Mouse (Mus musculus) liver, embryonic 14.5 days (tissue): ENCODE measurements around the gene Dpf1. TPM values are rescaled to one million over a fixed set of nuclear protein-coding genes. Genes with fewer than 3 reads are reported as not detected.
A peak's percentile ranks its signal among the peaks of the same experiment; 100 is the strongest.

Source experiments
- ATAC-seq: fragments of 200-750 bp; cut with Nextera tagmentation; 2 replicates; pipeline ENCODE4 v1.8.0; 2017; ENCODE audit warnings: moderate number of reproducible peaks, mild to moderate bottlenecking, moderate library complexity; ENCODE audit not compliant: insufficient read depth
- DNase-seq, 3 experiments: peaks; one replicate each; pipeline ENCODE4 v3.0.0-alpha.2; 2012 to 2013; ENCODE audit warnings: low read depth in 3 of 3, low spot score in 3 of 3
- H3K27ac ChIP-seq: fragments of 300-500 bp; sonication (generic); 2 replicates; pipeline ENCODE4 v1.5.1; 2014; ENCODE audit warnings: moderate library complexity, mild to moderate bottlenecking, control low read depth, inconsistent platforms
- H3K27me3 ChIP-seq: fragments of 300-500 bp; sonication (generic); 2 replicates; pipeline ENCODE4 v1.6.1; 2014; ENCODE audit warnings: mild to moderate bottlenecking, low read length, moderate library complexity; ENCODE audit not compliant: control insufficient read depth, insufficient read depth
- H3K36me3 ChIP-seq: fragments of 300-500 bp; sonication (generic); replicated peaks from 2 replicates; pipeline ENCODE4 v1.6.1; 2014; ENCODE audit warnings: low read depth; ENCODE audit not compliant: control insufficient read depth, insufficient read depth
- H3K4me1 ChIP-seq, 2 experiments: fragments of 200-500 bp in 1 of 2; fragments of 300-500 bp in 1 of 2; sonication (generic) in 1 of 2; replicated peaks; 2 replicates each; pipeline ENCODE4 v1.6.1; 2012 to 2014; ENCODE audit warnings: antibody characterized with exemption in 1 of 2, inconsistent platforms in 1 of 2, low read length in 1 of 2; ENCODE audit not compliant: control insufficient read depth in 2 of 2, insufficient read depth in 2 of 2
- H3K4me2 ChIP-seq: fragments of 300-500 bp; sonication (generic); 2 replicates; pipeline ENCODE4 v1.6.1; 2014; ENCODE audit warnings: low read depth, mild to moderate bottlenecking, control low read depth, moderate library complexity
- H3K4me3 ChIP-seq, 2 experiments: fragments of 200-500 bp in 1 of 2; fragments of 300-500 bp in 1 of 2; sonication (generic) in 1 of 2; 2 replicates each; pipeline ENCODE4 v1.5.1; 2012 to 2014; ENCODE audit warnings: low read depth in 2 of 2, low read length in 2 of 2, mild to moderate bottlenecking in 2 of 2, control low read depth in 1 of 2, inconsistent platforms in 1 of 2, moderate library complexity in 1 of 2; ENCODE audit not compliant: insufficient read depth in 1 of 2
- H3K9ac ChIP-seq: fragments of 300-500 bp; sonication (generic); replicated peaks from 2 replicates; pipeline ENCODE4 v1.6.1; 2014; ENCODE audit warnings: mild to moderate bottlenecking, control low read depth, moderate library complexity
- H3K9me3 ChIP-seq: fragments of 300-500 bp; sonication (generic); 2 replicates; pipeline ENCODE4 v1.6.1; 2016; ENCODE audit warnings: low read length, mixed read lengths; ENCODE audit not compliant: control insufficient read depth
- CTCF ChIP-seq: IDR thresholded peaks from 2 replicates; pipeline ENCODE4 v1.5.1; 2016; ENCODE audit warnings: antibody characterized with exemption, low read depth, control low read depth
- EP300 ChIP-seq: IDR thresholded peaks from 2 replicates; pipeline ENCODE4 v1.6.1; 2016; ENCODE audit warnings: antibody characterized with exemption, low read depth
- WGBS: fragments of 180-500 bp; shearing (Covaris S2); extraction: QIAGEN DNeasy Blood & Tissue Kit; methylation state at CpG from one replicate; pipeline ENCODE4 v1.1.7; 2014; ENCODE audit not compliant: insufficient replicate concordance; 5-methylcytosine and 5-hydroxymethylcytosine counted together
- polyA plus RNA-seq, 2 experiments: library from polyadenylated mRNA; depleted of rRNA in 1 of 2; stranded (reverse) in 1 of 2; unstranded in 1 of 2; fragments of >200 nt; fragmentation: Nextera tagmentation in 1 of 2; extraction: Ambion mirVana in 1 of 2; gene quantifications; 2 replicates each; pipeline versions ENCODE4 v1.2.1 to v1.2.3; 2012 to 2014

The Dpf1 gene
- polyA plus RNA-seq, 2 experiments = 0.81 to 1.0 TPM

GRCm38 (mm10) chr7:29316976-29317375 is 13.2 kb downstream of the Dpf1 start:
- H3K9ac ChIP-seq = no peak overlapping the region
- H3K9me3 ChIP-seq = no peaks in the 10 kb centered on the region
- H3K27me3 ChIP-seq = no peaks in the 10 kb centered on the region
- H3K4me2 ChIP-seq = no peak overlapping the region
- H3K36me3 ChIP-seq = no peaks in the 10 kb centered on the region
- ATAC-seq (no peak), DNase-seq (no peak)
- TF ChIP-seq EP300 = no peak
- TF ChIP-seq CTCF = no peak
- no peak overlapping the region for H3K27ac ChIP-seq
- 16% methylated on average over 6 of the region's 10 CpGs for WGBS
- H3K4me1 ChIP-seq = peaks cover 7 to 21% of the 10 kb centered on the region in 2 experiments
- H3K4me3 ChIP-seq = no peak overlapping the region

- Histone ChIP-seq H3K4me3 (no peak overlapping the region), H3K27ac (no peak overlapping the region), H3K36me3 (no peaks in the 10 kb centered on the region), H3K9me3 (no peaks in the 10 kb centered on the region), H3K9ac (no peak overlapping the region), H3K27me3 (no peaks in the 10 kb centered on the region), H3K4me1 (peaks cover 7 to 21% of the 10 kb centered on the region in 2 experiments), H3K4me2 (peak overlapping the region; percentile 25; the same call in 1 of the 2 replicates)
- TF ChIP-seq CTCF (no peak), EP300 (no peak)
- ATAC-seq (no peak), DNase-seq (no peak)
- whole genome bisulfite sequencing = 3% methylated on average over 2 of the region's 2 CpGs
These were observed 13.8 kb downstream of the Dpf1 start for GRCm38 (mm10) chr7:29317558-29317957.

- Histone ChIP-seq H3K4me1 (peaks cover 7 to 21% of the 10 kb centered on the region in 2 experiments), H3K4me3 (no peak overlapping the region), H3K27ac (no peak overlapping the region), H3K27me3 (no peaks in the 10 kb centered on the region), H3K9ac (no peak overlapping the region), H3K36me3 (no peaks in the 10 kb centered on the region), H3K9me3 (no peaks in the 10 kb centered on the region), H3K4me2 (peak overlapping the region; percentile 25)
- no peak for TF ChIP-seq CTCF
- peak; percentile 13; the same call in 1 of the 2 replicates for TF ChIP-seq EP300
- DNase-seq = no peak
- ATAC-seq = peak; percentile 61
- WGBS = 5% methylated on average over 18 of the region's 18 CpGs
These were observed 14.6 kb downstream of the Dpf1 start for GRCm38 (mm10) chr7:29318115-29318911.

- TF ChIP-seq EP300 = no peak
- TF ChIP-seq CTCF = peak; percentile 43
- no peaks in the 10 kb centered on the region for H3K27me3 ChIP-seq
- H3K4me2 ChIP-seq = peak overlapping the region; percentile 25
- H3K9me3 ChIP-seq = no peaks in the 10 kb centered on the region
- ATAC-seq (peak; percentile 19; the same call in 1 of the 2 replicates), DNase-seq (no peak)
- H3K9ac ChIP-seq = no peak overlapping the region
- H3K4me1 ChIP-seq = peaks cover 7 to 21% of the 10 kb centered on the region in 2 experiments
- 13% methylated on average over 19 of the region's 19 CpGs for WGBS
- no peak overlapping the region for H3K4me3 ChIP-seq
- H3K36me3 ChIP-seq = no peaks in the 10 kb centered on the region; the same call in 1 of the 2 replicates
- H3K27ac ChIP-seq = no peak overlapping the region
These were observed 15.9 kb downstream of the Dpf1 start for GRCm38 (mm10) chr7:29319337-29320307.

- DNase-seq = no peak
- WGBS = 74% methylated on average over 6 of the region's 6 CpGs
- Histone ChIP-seq H3K27ac (no peak overlapping the region), H3K9ac (no peak overlapping the region), H3K36me3 (no peaks in the 10 kb centered on the region; the same call in 1 of the 2 replicates), H3K4me1 (no peaks in the 10 kb centered on the region), H3K4me2 (no peak overlapping the region), H3K27me3 (no peaks in the 10 kb centered on the region), H3K4me3 (no peak overlapping the region), H3K9me3 (no peaks in the 10 kb centered on the region)
- TF ChIP-seq CTCF (no peak), EP300 (no peak)
- ATAC-seq = no peak
These were observed 23.3 kb downstream of the Dpf1 start for GRCm38 (mm10) chr7:29327087-29327486.
